Mouse (Mus musculus): ENCODE measurements around the gene Rnf144a. TPM values are rescaled to one million over a fixed set of nuclear protein-coding genes. Genes with fewer than 3 reads are reported as not detected.
A peak's percentile ranks its signal among the peaks of the same experiment; 100 is the strongest.
"Not testable (repeated sequence)": the region's sequence is repeated elsewhere in the genome, so short reads cannot be mapped to it uniquely, and the experiment has no call there.

Rnf144a gene
- total and polyA plus RNA-seq, 2 experiments = 2.0 to 2.3 TPM

DNA sequence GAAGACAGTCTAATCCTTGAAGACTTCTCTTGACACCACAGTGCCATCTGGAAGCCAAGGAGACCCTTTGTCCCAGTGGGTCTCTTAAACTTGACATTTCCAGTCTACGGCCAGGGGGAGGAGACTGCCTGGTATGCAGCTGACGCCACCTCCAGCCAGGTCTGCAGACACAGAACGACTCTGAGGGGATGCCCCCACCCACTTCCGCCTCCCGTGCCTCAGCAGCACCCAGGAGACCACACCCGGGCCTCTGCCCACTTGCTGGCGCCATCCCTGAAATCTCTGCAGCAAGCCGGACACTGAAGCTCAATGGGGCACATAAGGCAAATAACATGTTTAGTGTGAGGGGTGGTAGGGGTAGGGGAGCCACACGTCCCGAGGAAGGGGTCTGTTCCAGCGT is 104.8 kb downstream of the Rnf144a start:
- DNase-seq (ENCODE audit: extremely low read depth, low read depth, low spot score) = no peak
- no peak overlapping the region for H3K9ac ChIP-seq (ENCODE audit: low read depth, low read length)
- H3K4me3 ChIP-seq (ENCODE audit: insufficient read depth, low read depth, low read length) = no peak overlapping the region
- no peaks in the 10 kb centered on the region for H3K4me1 ChIP-seq (ENCODE audit: control insufficient read depth, insufficient read depth, low read length)
- 91% methylated on average over 11 of the region's 11 CpGs for WGBS
- no peak overlapping the region for H3K27ac ChIP-seq (replicated peaks; ENCODE audit: insufficient read depth, low read depth, low read length)
- TF ChIP-seq CTCF (IDR thresholded peaks at IDR 0.05; ENCODE audit: low read depth, low read length) = no peak
- no peak for TF ChIP-seq POLR2A (IDR thresholded peaks at IDR 0.05; ENCODE audit: extremely low read depth, insufficient read depth, low read length)
- no peaks in the 10 kb centered on the region for H3K79me2 ChIP-seq (ENCODE audit: control insufficient read depth, insufficient read depth, low read length)
- peaks cover 2% of the 10 kb centered on the region; the same call in 1 of the 2 replicates for H3K36me3 ChIP-seq (ENCODE audit: control insufficient read depth, insufficient read depth, low read length)
- H3K27me3 ChIP-seq (ENCODE audit: control insufficient read depth, insufficient read depth, low read length) = no peaks in the 10 kb centered on the region

- TF ChIP-seq CTCF (IDR thresholded peaks at IDR 0.05; ENCODE audit: low read depth, low read length) = no peak
- no peak for TF ChIP-seq POLR2A (IDR thresholded peaks at IDR 0.05; ENCODE audit: extremely low read depth, insufficient read depth, low read length)
- Histone ChIP-seq H3K9ac (ENCODE audit: low read depth, low read length) (no peak overlapping the region), H3K36me3 (ENCODE audit: control insufficient read depth, insufficient read depth, low read length) (no peaks in the 10 kb centered on the region), H3K4me3 (ENCODE audit: insufficient read depth, low read depth, low read length) (no peak overlapping the region), H3K27me3 (ENCODE audit: control insufficient read depth, insufficient read depth, low read length) (no peaks in the 10 kb centered on the region), H3K79me2 (ENCODE audit: control insufficient read depth, insufficient read depth, low read length) (no peaks in the 10 kb centered on the region), H3K4me1 (ENCODE audit: control insufficient read depth, insufficient read depth, low read length) (no peaks in the 10 kb centered on the region), H3K27ac (replicated peaks; ENCODE audit: insufficient read depth, low read depth, low read length) (no peak overlapping the region)
- WGBS = 82% methylated on average over 5 of the region's 5 CpGs
- DNase-seq (ENCODE audit: extremely low read depth, low read depth, low spot score) = no peak
These were observed 112.2 kb downstream of the Rnf144a start for GRCm38 (mm10) chr12:26302886-26303285.

DNA sequence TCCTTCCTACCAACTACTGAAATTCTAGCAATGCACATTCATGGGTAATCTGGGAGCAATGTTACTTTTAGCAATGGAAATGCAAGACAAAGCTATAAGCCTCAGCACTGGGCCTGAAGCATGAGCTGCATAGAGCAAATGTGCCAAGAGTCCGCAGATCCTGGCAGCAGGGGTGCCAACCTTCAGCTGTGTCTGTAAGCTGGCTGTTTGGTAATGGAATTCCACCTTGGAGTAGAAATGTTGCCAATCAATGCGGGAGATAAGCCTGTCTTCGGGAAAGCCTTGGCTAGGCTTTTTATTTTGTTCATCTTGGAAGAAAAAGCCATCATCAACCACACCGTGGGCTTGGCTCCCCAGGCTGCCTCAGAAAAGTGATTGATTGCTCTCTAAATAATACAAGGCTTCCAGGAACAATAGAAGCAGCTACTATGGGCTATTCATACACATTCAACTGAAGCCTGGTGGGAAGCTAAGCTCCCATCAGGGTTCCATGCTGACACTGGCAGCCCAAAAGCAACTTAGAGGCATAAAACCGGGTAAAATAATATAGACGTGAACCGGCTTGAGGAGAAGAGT is 115.5 kb downstream of the Rnf144a start:
- H3K4me1 ChIP-seq (ENCODE audit: control insufficient read depth, insufficient read depth, low read length) = no peaks in the 10 kb centered on the region
- DNase-seq (ENCODE audit: extremely low read depth, low read depth, low spot score) = no peak
- no peak overlapping the region for H3K27ac ChIP-seq (replicated peaks; ENCODE audit: insufficient read depth, low read depth, low read length)
- no peak for TF ChIP-seq CTCF (IDR thresholded peaks at IDR 0.05; ENCODE audit: low read depth, low read length)
- no peak for TF ChIP-seq POLR2A (IDR thresholded peaks at IDR 0.05; ENCODE audit: extremely low read depth, insufficient read depth, low read length)
- H3K79me2 ChIP-seq (ENCODE audit: control insufficient read depth, insufficient read depth, low read length) = no peaks in the 10 kb centered on the region
- no peak overlapping the region for H3K4me3 ChIP-seq (ENCODE audit: insufficient read depth, low read depth, low read length)
- H3K9ac ChIP-seq (ENCODE audit: low read depth, low read length) = no peak overlapping the region
- no peaks in the 10 kb centered on the region for H3K36me3 ChIP-seq (ENCODE audit: control insufficient read depth, insufficient read depth, low read length)
- no peaks in the 10 kb centered on the region for H3K27me3 ChIP-seq (ENCODE audit: control insufficient read depth, insufficient read depth, low read length)
- 75% methylated on average over 7 of the region's 7 CpGs for WGBS

- not testable (repeated sequence) for H3K4me1 ChIP-seq (ENCODE audit: control insufficient read depth, insufficient read depth, low read length); H3K27me3 ChIP-seq (ENCODE audit: control insufficient read depth, insufficient read depth, low read length); H3K9ac ChIP-seq (ENCODE audit: low read depth, low read length); H3K27ac ChIP-seq (replicated peaks; ENCODE audit: insufficient read depth, low read depth, low read length); H3K36me3 ChIP-seq (ENCODE audit: control insufficient read depth, insufficient read depth, low read length); H3K79me2 ChIP-seq (ENCODE audit: control insufficient read depth, insufficient read depth, low read length); H3K4me3 ChIP-seq (ENCODE audit: insufficient read depth, low read depth, low read length)
- WGBS = 0% methylated on average over 1 of the region's 1 CpGs
- peak; percentile 39 for DNase-seq (ENCODE audit: extremely low read depth, low read depth, low spot score)
- TF ChIP-seq CTCF (IDR thresholded peaks at IDR 0.05; ENCODE audit: low read depth, low read length) = peak; percentile 68
These were observed 119.1 kb downstream of the Rnf144a start for GRCm38 (mm10) chr12:26295995-26296394.

- no peaks in the 10 kb centered on the region for H3K79me2 ChIP-seq (ENCODE audit: control insufficient read depth, insufficient read depth, low read length)
- no peak for TF ChIP-seq CTCF (IDR thresholded peaks at IDR 0.05; ENCODE audit: low read depth, low read length)
- TF ChIP-seq POLR2A (IDR thresholded peaks at IDR 0.05; ENCODE audit: extremely low read depth, insufficient read depth, low read length) = no peak
- 75% methylated on average over 2 of the region's 2 CpGs for WGBS
- H3K36me3 ChIP-seq (ENCODE audit: control insufficient read depth, insufficient read depth, low read length) = no peaks in the 10 kb centered on the region
- DNase-seq (ENCODE audit: extremely low read depth, low read depth, low spot score) = no peak
- H3K4me1 ChIP-seq (ENCODE audit: control insufficient read depth, insufficient read depth, low read length) = no peaks in the 10 kb centered on the region
- no peak overlapping the region for H3K9ac ChIP-seq (ENCODE audit: low read depth, low read length)
- H3K4me3 ChIP-seq (ENCODE audit: insufficient read depth, low read depth, low read length) = no peak overlapping the region
- no peaks in the 10 kb centered on the region for H3K27me3 ChIP-seq (ENCODE audit: control insufficient read depth, insufficient read depth, low read length)
- no peak overlapping the region for H3K27ac ChIP-seq (replicated peaks; ENCODE audit: insufficient read depth, low read depth, low read length)
These were observed 125.9 kb downstream of the Rnf144a start for GRCm38 (mm10) chr12:26289200-26289599.

GRCm38 (mm10) chr12:26288347-26288746 is 126.7 kb downstream of the Rnf144a start:
- 63% methylated on average over 1 of the region's 1 CpGs for WGBS

More at GRCm38 (mm10) chr12:26288347-26288746, 126.7 kb downstream of the Rnf144a start:
- DNase-seq (ENCODE audit: extremely low read depth, low read depth, low spot score) = no peak
- H3K4me3 ChIP-seq (ENCODE audit: insufficient read depth, low read depth, low read length) = no peak overlapping the region
- H3K27ac ChIP-seq (replicated peaks; ENCODE audit: insufficient read depth, low read depth, low read length) = no peak overlapping the region
- no peaks in the 10 kb centered on the region for H3K27me3 ChIP-seq (ENCODE audit: control insufficient read depth, insufficient read depth, low read length)
- no peak for TF ChIP-seq POLR2A (IDR thresholded peaks at IDR 0.05; ENCODE audit: extremely low read depth, insufficient read depth, low read length)
- TF ChIP-seq CTCF (IDR thresholded peaks at IDR 0.05; ENCODE audit: low read depth, low read length) = no peak
- no peaks in the 10 kb centered on the region for H3K36me3 ChIP-seq (ENCODE audit: control insufficient read depth, insufficient read depth, low read length)
- no peaks in the 10 kb centered on the region for H3K4me1 ChIP-seq (ENCODE audit: control insufficient read depth, insufficient read depth, low read length)
- H3K9ac ChIP-seq (ENCODE audit: low read depth, low read length) = no peak overlapping the region
- no peaks in the 10 kb centered on the region for H3K79me2 ChIP-seq (ENCODE audit: control insufficient read depth, insufficient read depth, low read length)
